Mouse (Mus musculus): ENCODE data around the gene Fn3k.
A peak's percentile ranks its signal among the peaks of the same experiment; 100 is the strongest.

Gene Fn3k

DNA sequence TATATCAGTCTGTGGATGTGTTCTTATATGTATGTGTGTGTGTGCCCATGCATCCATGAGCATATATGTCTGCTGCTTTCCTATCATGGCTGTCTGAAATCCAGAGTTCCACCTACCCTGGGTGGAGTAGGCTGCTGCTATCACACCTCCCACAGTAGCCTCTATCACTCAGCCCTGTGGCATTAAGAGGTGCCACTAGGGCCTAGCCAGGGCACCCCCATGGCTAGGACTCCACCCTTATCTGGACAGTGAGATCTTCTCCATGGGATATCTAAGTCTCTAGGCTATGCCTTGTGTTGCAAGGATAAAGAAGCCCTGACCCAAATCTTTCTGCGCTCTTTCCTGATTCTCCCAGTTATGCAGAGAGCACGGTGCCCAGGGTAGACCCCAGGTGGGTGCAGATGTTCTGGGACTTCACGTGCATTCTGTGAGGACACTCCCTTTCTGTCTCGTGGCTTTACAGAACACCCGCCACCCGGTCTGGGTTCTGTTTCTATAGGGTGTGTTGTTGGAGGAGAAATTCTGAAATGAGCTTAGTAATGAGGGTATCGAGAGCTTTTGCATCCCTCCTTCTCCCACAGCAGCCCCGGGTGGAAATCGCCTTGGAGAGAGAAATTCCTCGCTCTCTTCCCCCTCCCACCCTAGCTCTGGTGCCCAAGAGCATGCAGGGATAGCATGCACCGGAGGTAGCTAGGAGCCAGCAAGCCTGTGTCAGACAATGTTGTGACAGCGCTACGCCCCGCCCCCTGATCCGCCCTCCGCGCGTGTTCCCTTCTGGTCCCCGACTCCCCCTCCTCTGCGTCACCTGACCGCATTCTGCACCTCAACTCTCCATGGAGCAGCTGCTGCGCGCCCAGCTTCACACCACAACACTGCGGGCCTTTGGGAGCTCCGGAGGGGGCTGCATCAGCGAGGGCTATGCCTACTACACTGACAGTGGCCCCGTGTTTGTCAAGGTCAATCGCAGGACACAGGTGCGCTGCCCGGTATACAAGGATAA is at the start of gene Fn3k:
Gene Fn3k, plus strand, starts transcription at position 758 of the 1,000 bp plus-strand sequence.
- peak; percentile 64 for DNase-seq (ENCODE audit: low spot score)

GRCm38 (mm10) chr11:121387750-121388553 is 46.8 kb upstream of the Fn3k start, which contains the start of gene Rab40b:
Rab40b (minus strand) TSS chr11:121388251.
- DNase-seq (ENCODE audit: low spot score): peak; percentile 88

- no peak for DNase-seq (ENCODE audit: low spot score)
Observed at GRCm38 (mm10) chr11:121388554-121388945, 46.2 kb upstream of the Fn3k start.

DNA sequence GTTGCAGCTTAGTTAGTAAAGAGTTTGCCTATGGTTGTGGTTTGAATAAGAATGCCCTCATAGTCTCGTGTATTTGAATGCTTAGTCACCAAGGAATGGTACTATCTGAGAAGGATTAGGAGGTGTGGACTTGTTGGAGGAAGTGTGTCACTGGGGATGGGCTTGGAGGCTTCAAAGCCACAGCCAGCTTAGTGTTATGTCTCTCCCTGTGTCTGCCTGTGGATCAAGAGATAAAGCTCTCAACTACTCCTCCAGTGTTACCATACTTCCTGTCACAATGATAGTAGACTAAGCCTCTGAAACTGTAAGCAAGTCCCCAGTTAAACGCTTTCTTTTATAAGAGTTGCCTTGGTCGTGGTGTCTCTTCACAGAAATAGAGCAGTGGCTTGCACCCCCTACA is 43.9 kb upstream of the Fn3k start:
- DNase-seq (ENCODE audit: low spot score): no peak

DNA sequence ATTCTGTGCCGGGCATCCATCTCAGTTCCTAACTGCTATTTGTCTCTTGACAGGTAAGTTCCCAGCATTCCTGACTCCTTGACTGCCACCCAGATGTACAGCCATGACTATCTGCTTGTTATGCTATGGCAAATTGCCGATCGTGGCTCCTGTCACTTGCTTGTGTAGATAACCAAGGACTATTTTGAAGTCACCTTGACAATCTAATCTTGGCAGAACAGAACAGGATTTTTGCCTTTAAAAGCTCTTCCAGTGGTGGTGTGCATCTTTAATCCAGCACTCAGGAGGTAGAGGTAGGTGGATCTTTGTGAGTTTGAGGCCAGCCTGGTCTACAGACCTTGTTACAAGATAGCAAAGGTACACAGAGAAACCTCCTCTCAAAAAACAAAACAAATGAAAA is 42.3 kb upstream of the Fn3k start:
- no peak for DNase-seq (ENCODE audit: low spot score)

DNA sequence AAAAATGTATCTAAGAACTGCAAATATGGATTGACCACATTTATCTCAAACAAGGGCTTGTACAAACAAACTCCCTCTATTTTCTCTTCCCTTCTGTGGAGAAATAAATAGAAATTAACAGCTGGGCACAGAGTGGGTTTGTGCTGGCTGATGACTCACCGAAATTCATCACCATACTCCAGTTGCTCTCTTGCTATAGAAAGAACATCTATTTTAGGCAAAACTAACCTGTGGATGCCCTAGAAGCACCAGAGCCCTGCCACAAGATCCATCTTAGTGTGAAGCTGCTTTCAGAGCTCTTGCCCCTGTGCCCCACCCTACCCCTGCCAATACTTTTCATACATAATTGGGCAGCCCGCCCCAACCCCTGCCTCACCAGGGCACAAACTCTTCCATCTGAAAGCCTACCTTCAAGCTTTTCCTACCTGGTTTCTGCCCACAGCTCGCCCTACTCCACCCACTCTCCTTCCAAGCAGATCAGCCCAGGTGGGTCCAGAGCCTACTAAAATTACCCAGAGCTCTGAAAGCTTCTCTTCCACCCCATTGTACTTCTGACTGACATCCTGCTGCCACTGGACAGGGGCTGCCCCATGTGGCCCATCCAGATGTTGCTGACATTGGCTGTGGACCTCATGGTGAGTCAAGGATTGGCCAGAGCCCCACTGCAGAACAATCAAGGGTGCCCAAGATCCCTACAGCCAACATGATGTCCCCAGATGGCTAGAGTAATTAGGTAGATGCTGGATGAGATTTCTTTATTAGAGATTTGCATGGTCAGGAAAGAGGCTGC is 27.2 kb upstream of the Fn3k start:
- no peak for DNase-seq (ENCODE audit: low spot score)

GRCm38 (mm10) chr11:121414762-121415161 is 20.0 kb upstream of the Fn3k start:
- DNase-seq (ENCODE audit: low spot score): no peak

DNA sequence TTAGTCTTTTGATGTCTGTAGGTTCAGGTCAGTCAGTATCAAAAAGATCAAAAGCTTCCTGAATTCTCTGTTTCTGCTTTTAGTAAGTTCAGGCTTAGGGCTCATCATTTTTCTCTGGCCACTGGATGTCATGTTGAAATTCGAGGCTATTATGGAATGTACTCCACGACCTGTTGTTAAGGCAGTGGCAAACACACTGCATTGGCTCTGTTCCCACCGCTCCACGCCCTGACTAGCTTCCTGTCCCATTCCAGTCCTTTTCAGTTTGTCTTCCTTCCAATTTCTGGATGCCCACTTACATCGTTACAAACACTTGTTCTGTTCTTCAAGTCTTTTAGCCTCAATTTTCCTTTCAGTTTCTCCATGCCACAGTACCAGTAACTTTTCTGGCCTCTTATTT is 19.4 kb upstream of the Fn3k start:
- DNase-seq (ENCODE audit: low spot score): no peak

DNA sequence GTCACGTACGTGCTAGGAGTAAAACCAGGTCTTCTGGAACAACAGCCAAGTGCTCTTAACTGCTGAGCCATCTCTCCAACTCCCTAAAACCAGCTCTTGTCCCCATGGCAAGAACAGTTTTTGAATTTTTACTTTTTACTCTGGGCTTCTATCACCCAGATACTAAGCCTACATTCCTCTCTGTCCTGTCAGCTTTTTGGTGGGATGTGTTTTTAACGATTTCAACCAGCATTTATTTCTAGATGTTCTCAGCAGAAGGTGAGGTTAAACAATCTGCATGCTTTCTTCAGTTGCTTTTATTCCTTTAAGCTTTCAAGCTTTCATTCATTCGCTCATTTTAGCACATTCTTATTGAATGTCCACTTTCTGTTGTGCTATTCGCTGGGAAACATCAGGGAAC is 16.7 kb upstream of the Fn3k start:
- no peak for DNase-seq (ENCODE audit: low spot score)

- no peak for DNase-seq (ENCODE audit: low spot score)
Observed at GRCm38 (mm10) chr11:121418932-121419331, 15.8 kb upstream of the Fn3k start.

- DNase-seq (ENCODE audit: low spot score): no peak
Observed at GRCm38 (mm10) chr11:121420379-121420778, 14.3 kb upstream of the Fn3k start.

- peak; percentile 98 for DNase-seq (ENCODE audit: low spot score)
Observed at GRCm38 (mm10) chr11:121420830-121421552, 13.7 kb upstream of the Fn3k start, which contains the start of gene Fn3krp. Fn3krp (plus strand) TSS chr11:121421401.

- no peak for DNase-seq (ENCODE audit: low spot score)
Observed at GRCm38 (mm10) chr11:121421553-121422173, 13.1 kb upstream of the Fn3k start.

GRCm38 (mm10) chr11:121433397-121433796 is 1.3 kb upstream of the Fn3k start:
- DNase-seq (ENCODE audit: low spot score): no peak

DNA sequence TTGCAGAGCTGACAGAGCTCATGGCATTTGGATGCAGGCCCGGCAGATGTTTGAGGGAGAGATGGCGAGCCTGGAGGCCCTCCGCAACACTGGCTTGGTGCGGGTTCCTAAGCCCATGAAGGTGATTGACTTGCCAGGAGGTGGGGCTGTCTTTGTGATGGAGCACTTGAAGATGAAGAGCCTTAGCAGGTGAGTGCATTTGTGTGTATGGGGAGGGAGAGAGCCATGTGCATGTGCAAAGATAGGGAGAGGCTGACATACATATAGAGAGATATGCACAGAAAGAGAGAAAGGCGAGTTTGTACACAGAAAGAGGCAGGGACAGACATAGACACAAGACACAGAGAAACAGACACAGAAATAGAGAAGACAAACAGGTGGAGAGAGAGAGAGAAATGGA is 2.5 kb downstream of the Fn3k start:
- DNase-seq (ENCODE audit: low spot score): no peak

DNA sequence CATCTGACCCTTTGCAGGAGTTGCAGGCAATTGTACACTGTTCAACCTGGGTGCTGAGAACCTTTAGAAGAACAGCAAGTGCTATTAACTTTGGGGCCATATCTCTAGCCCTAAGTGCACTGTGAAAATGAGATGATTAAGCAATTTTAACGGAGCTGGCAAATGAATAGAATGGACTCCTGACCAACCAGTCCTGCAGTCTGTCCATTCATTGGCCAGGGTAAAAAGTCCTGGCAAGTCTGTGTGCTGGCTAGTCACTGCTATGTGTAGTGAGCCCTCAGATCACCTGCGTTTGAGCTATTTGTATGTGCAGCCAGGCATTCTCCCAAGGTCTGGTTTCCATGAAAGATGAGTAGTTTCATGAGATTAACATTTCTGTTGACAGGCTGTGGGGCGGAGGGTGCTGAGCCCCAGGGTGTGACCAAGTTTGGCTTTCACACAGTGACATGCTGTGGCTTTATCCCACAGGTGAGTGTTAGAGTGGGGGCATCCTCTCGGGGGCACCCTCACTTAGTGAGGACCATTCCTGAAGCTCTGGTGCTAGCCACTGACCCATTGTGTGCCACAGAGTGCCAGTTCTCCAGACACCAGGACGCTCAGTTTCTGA is 5.1 kb downstream of the Fn3k start:
- no peak for DNase-seq (ENCODE audit: low spot score)

DNA sequence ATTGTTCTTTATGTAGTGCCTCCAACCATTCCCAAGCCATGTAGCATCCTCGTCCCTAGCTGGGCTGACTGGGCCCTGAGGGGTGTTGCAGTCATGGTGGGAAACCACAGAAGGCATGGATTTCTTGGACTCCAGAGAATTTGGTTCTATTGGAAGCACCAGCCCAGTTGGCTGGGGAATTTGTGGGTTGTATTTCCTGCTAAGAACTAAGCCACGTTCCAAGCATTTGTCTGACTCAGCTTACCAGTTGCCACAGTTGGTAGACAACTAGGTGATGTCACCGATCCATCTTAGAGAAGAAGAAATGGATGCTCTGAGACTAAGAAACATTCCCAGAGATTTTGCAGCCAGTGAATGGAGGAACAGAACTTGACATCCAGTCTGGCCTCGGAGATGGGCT is 6.9 kb downstream of the Fn3k start:
- no peak for DNase-seq (ENCODE audit: low spot score)

DNA sequence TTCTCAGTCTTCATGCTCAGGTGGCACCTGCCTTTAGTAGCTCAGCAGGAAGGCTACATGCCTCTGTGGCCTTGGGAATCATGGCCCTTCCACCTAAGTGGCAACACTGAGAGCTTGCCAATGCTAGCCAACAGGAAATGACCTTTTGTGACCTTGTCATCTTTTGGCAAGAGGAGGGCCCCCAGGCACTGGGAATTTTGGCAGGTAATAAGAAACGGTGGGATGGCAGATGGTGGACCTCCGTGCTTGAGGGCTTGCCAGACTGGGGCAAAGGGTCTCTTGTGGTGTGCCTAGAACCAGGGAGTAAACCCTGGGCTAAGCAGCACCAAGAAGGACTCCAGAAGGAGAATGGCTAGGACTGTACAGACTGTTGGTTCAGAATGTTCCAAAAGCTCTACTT is 7.4 kb downstream of the Fn3k start:
- DNase-seq (ENCODE audit: low spot score): no peak

- DNase-seq (ENCODE audit: low spot score): no peak
Observed at GRCm38 (mm10) chr11:121451216-121451726, 16.6 kb downstream of the Fn3k start.
